Mouse (Mus musculus): ENCODE measurements at regions not wholly inside any gene's neighbourhood (a gene's known extent, or its start where the extent isn't known, plus 50 kb on each side); places are given as distances from the start of the nearest gene placed in this dataset.

DNA sequence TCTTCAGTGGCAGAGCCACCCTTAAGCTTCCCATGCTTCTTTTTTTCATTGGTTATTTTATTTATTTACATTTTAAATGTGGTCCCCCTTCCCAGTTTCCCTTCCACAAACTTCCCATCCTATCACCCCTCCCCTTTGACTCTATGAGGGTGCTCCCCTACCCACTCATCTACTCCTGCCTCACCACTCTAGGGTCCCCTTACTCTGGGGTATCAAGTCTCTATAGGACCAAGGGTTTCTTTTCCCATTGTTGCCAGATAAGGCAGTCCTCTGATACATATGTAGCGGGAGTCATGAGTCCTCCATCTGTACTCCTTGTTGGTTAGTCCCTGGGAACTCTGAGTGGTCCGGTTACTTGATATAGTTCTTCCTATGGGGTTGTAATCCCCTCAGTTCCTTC is 110.6 kb upstream of the Fgf10 start:
- H3K27ac ChIP-seq (ENCODE audit: low read depth): no peak overlapping the region
- ATAC-seq (ENCODE audit: insufficient read depth, low read depth) (no peak), DNase-seq (ENCODE audit: low spot score) (no peak)
- no peak overlapping the region for H3K4me3 ChIP-seq (ENCODE audit: low read depth, low read length)
- H3K9ac ChIP-seq (replicated peaks; ENCODE audit: low read depth, low read length): no peak overlapping the region
- H3K36me3 ChIP-seq (replicated peaks; ENCODE audit: control insufficient read depth, insufficient read depth, low read length): no peaks in the 10 kb centered on the region
- no peaks in the 10 kb centered on the region for H3K4me1 ChIP-seq (ENCODE audit: control insufficient read depth, insufficient read depth)
- WGBS: 73% methylated on average over 2 of the region's 2 CpGs
- H3K9me3 ChIP-seq (replicated peaks; ENCODE audit: control insufficient read depth, low read length): no peaks in the 10 kb centered on the region
- TF ChIP-seq CTCF (IDR thresholded peaks at IDR 0.05; ENCODE audit: low read depth) (no peak), EP300 (IDR thresholded peaks at IDR 0.05; ENCODE audit: low read depth) (no peak)
- no peak overlapping the region for H3K4me2 ChIP-seq (ENCODE audit: low read depth, low read length)
- H3K27me3 ChIP-seq (ENCODE audit: control insufficient read depth, insufficient read depth, low read length): no peaks in the 10 kb centered on the region

DNA sequence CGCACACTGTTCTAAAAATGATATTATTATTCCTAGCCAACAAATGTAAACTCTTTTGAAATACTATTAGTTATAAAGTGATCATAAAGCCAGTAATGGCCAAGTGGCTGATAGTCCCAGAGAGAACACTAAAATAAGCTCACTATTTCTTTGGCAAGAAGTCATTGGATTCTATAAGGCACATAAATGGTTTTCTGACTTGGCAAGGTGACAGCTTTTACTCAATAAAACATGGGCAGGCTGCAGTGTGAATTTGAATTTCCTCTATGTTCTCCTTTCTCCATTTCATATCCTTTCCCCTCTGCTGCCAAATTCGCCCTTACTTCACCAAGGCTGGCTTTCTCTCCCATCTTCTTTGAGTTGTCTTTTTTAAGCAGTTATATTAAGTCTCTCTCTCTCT is 117.6 kb upstream of the Fgf10 start:
- Histone ChIP-seq H3K27ac (ENCODE audit: low read depth) (no peak overlapping the region), H3K9me3 (replicated peaks; ENCODE audit: control insufficient read depth, low read length) (no peaks in the 10 kb centered on the region), H3K4me2 (ENCODE audit: low read depth, low read length) (no peak overlapping the region), H3K36me3 (replicated peaks; ENCODE audit: control insufficient read depth, insufficient read depth, low read length) (no peaks in the 10 kb centered on the region), H3K4me3 (ENCODE audit: low read depth, low read length) (no peak overlapping the region), H3K4me1 (ENCODE audit: control insufficient read depth, insufficient read depth) (no peaks in the 10 kb centered on the region), H3K27me3 (ENCODE audit: control insufficient read depth, insufficient read depth, low read length) (no peaks in the 10 kb centered on the region), H3K9ac (replicated peaks; ENCODE audit: low read depth, low read length) (no peak overlapping the region)
- WGBS: 67% methylated on average over 2 of the region's 2 CpGs
- no peak for DNase-seq (ENCODE audit: low spot score)
- TF ChIP-seq EP300 (IDR thresholded peaks at IDR 0.05; ENCODE audit: low read depth): no peak
- TF ChIP-seq CTCF (IDR thresholded peaks at IDR 0.05; ENCODE audit: low read depth): no peak
- no peak for ATAC-seq (ENCODE audit: insufficient read depth, low read depth)

DNA sequence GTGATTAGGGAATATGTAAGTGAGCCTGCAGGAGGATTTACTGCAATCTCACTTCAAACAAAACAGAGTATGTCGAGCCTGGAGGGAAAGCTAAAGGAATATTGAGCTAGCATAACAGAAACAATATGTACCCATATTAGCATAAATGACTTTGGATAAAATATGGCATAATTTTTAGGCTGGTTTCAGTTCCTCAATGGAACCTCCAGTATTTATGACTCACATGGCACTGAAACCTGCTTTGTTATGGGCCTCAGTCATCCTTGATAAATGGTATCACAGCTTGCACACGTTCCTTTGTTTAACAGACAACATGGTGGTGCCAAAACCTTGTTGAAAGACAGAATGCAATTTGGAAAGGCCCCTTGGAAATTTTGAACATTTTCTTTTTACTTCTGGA is 130.8 kb upstream of the Fgf10 start:
- Histone ChIP-seq H3K27me3 (ENCODE audit: control insufficient read depth, insufficient read depth, low read length) (no peaks in the 10 kb centered on the region), H3K27ac (ENCODE audit: low read depth) (no peak overlapping the region), H3K9ac (replicated peaks; ENCODE audit: low read depth, low read length) (no peak overlapping the region), H3K4me1 (ENCODE audit: control insufficient read depth, insufficient read depth) (no peaks in the 10 kb centered on the region), H3K4me2 (ENCODE audit: low read depth, low read length) (no peak overlapping the region), H3K4me3 (ENCODE audit: low read depth, low read length) (no peak overlapping the region), H3K9me3 (replicated peaks; ENCODE audit: control insufficient read depth, low read length) (no peaks in the 10 kb centered on the region), H3K36me3 (replicated peaks; ENCODE audit: control insufficient read depth, insufficient read depth, low read length) (no peaks in the 10 kb centered on the region)
- WGBS: 44% methylated on average over 2 of the region's 2 CpGs
- ATAC-seq (ENCODE audit: insufficient read depth, low read depth): no peak
- TF ChIP-seq CTCF (IDR thresholded peaks at IDR 0.05; ENCODE audit: low read depth) (no peak), EP300 (IDR thresholded peaks at IDR 0.05; ENCODE audit: low read depth) (no peak)
- DNase-seq (ENCODE audit: low spot score): no peak

DNA sequence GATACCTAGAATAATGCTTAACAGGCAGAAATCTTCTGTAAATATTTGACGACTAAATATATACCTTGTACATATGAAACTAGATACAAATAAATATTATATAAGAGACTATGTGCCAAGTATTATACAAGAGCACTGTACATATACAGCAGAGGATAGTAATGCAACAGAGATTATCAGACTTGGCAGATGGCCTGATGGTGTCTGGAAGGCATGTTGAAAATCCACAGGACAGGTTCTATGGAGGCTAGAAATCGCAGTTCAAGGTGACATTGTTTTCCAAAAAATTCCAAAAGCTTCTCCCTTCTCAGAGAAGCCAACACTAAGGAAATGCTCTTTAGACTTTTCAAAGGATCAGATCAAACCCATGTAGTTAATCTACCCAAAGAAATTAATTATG is 126.9 kb upstream of the Mrps30 start:
- Histone ChIP-seq H3K4me1 (ENCODE audit: control insufficient read depth, insufficient read depth) (no peaks in the 10 kb centered on the region), H3K4me2 (ENCODE audit: low read depth, low read length) (no peak overlapping the region), H3K9me3 (replicated peaks; ENCODE audit: control insufficient read depth, low read length) (no peaks in the 10 kb centered on the region), H3K9ac (replicated peaks; ENCODE audit: low read depth, low read length) (no peak overlapping the region), H3K36me3 (replicated peaks; ENCODE audit: control insufficient read depth, insufficient read depth, low read length) (no peaks in the 10 kb centered on the region), H3K27me3 (ENCODE audit: control insufficient read depth, insufficient read depth, low read length) (no peaks in the 10 kb centered on the region), H3K4me3 (ENCODE audit: low read depth, low read length) (no peak overlapping the region), H3K27ac (ENCODE audit: low read depth) (no peak overlapping the region)
- DNase-seq (ENCODE audit: low spot score): no peak
- no peak for ATAC-seq (ENCODE audit: insufficient read depth, low read depth)
- 67% methylated on average over 2 of the region's 2 CpGs for WGBS
- no peak for TF ChIP-seq CTCF (IDR thresholded peaks at IDR 0.05; ENCODE audit: low read depth)
- TF ChIP-seq EP300 (IDR thresholded peaks at IDR 0.05; ENCODE audit: low read depth): no peak

DNA sequence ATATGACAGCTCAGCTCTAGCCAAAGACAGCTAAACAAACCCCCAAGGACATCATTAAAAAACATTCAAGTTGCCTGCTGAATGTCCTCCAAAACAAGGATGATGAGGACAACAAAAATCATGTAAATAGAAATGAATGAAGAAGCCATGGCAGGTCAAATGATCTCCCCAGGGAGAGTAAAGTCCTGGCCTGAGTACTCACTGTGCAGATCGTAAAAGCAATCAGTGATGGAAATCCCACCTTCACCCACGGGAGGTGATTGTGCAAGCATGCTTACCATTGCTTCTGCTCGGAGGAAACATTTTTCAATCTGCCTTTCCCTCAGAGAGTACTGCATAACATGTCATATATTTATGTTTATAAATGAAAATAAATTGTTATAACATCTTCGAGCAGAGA is 119.1 kb upstream of the Mrps30 start:
- Histone ChIP-seq H3K9ac (replicated peaks; ENCODE audit: low read depth, low read length) (no peak overlapping the region), H3K36me3 (replicated peaks; ENCODE audit: control insufficient read depth, insufficient read depth, low read length) (no peaks in the 10 kb centered on the region), H3K4me3 (ENCODE audit: low read depth, low read length) (no peak overlapping the region), H3K27ac (ENCODE audit: low read depth) (no peak overlapping the region), H3K4me1 (ENCODE audit: control insufficient read depth, insufficient read depth) (no peaks in the 10 kb centered on the region), H3K4me2 (ENCODE audit: low read depth, low read length) (no peak overlapping the region), H3K27me3 (ENCODE audit: control insufficient read depth, insufficient read depth, low read length) (no peaks in the 10 kb centered on the region), H3K9me3 (replicated peaks; ENCODE audit: control insufficient read depth, low read length) (no peaks in the 10 kb centered on the region)
- ATAC-seq (ENCODE audit: insufficient read depth, low read depth) (no peak), DNase-seq (ENCODE audit: low spot score) (no peak)
- 65% methylated on average over 4 of the region's 4 CpGs for WGBS
- TF ChIP-seq EP300 (IDR thresholded peaks at IDR 0.05; ENCODE audit: low read depth) (no peak), CTCF (IDR thresholded peaks at IDR 0.05; ENCODE audit: low read depth) (no peak)

DNA sequence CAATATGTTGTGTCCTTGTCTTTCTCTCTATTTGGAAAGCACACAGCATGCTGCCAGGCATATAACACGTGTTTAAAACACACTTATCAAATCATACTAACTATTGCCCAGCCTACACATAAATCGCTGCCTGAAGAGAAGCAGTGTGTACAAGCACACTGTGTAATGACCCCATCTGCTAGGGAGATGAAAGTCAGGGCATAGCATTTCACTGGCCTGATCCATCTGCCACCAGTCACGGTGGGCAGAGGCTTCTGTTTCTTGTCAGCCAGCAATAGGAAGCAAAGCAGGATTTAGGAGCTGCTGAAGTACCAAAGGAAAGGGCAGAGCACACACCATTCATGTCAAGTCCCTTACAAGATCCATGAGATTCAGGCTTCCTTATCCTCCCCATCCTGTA is 103.6 kb upstream of the Mrps30 start:
- Histone ChIP-seq H3K4me1 (ENCODE audit: control insufficient read depth, insufficient read depth) (no peaks in the 10 kb centered on the region), H3K27ac (ENCODE audit: low read depth) (no peak overlapping the region), H3K9me3 (replicated peaks; ENCODE audit: control insufficient read depth, low read length) (no peaks in the 10 kb centered on the region), H3K27me3 (ENCODE audit: control insufficient read depth, insufficient read depth, low read length) (no peaks in the 10 kb centered on the region), H3K4me2 (ENCODE audit: low read depth, low read length) (no peak overlapping the region), H3K36me3 (replicated peaks; ENCODE audit: control insufficient read depth, insufficient read depth, low read length) (no peaks in the 10 kb centered on the region), H3K9ac (replicated peaks; ENCODE audit: low read depth, low read length) (no peak overlapping the region), H3K4me3 (ENCODE audit: low read depth, low read length) (no peak overlapping the region)
- 22% methylated on average over 3 of the region's 3 CpGs for WGBS
- ATAC-seq (ENCODE audit: insufficient read depth, low read depth) (no peak), DNase-seq (ENCODE audit: low spot score) (no peak)
- TF ChIP-seq CTCF (IDR thresholded peaks at IDR 0.05; ENCODE audit: low read depth) (no peak), EP300 (IDR thresholded peaks at IDR 0.05; ENCODE audit: low read depth) (no peak)

Measured in heart, postnatal 0 days (tissue).